Mouse (Mus musculus): ENCODE results near the gene Setd1a.

DNA sequence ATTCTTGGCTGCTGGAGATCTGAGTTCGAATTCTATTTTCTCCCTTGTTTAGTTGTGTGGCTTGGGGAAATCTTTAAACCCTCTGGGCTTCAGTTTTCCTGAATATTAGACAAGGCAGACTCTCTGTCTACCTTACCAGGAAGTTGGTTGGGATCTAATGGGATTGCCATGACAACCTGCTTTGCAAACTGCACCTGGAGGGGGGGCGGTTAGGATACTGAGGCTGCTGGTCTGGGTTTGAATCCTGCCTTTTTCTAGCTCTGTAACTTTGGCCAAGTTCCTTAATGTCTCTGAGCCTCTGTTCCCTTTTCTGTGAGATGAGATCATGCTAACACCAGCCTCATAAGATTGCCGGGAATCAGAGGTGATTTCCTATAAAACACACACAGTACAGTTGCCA is 46.0 kb downstream of the Setd1a start:
- TF ChIP-seq CTCF (IDR thresholded peaks at IDR 0.05; ENCODE audit: low read depth) (no peak), EP300 (optimal IDR thresholded peaks at IDR 0.05) (no peak)
